In the genomic region with DNA sequence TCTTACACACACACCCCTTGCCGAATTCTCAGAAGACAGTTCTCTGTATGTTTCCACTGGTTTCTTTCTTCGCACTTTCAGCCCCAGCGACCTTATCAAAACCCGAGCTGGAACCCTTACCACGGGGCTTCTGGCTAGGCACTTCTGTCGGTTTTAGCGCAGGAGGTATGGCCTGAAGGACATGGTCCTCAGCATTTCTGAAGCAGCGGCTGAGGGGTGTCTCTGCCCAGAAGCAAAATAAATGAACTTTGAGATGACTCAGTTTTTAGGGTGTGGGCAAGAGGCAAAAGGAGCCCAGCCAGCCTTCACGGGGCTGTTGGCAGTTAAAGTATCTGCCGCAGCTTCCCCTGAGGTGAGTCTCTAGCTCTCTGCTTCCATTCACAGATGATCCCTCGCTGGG, we compare ENCODE assay signal across 8 mouse cellular contexts.
DNase-seq lines count a peak whose midpoint lies in the region; ATAC-seq and TF ChIP-seq lines count a peak whose summit lies in the region.

No protein-coding gene starts in this region.

- H3ac ChIP-seq in myocyte (ENCODE audit: control insufficient read depth, insufficient read length), result no peak overlapping the region

- DNase-seq in layer of hippocampus, adult 2 months (ENCODE audit: low spot score in 2 of 2), result no peak
- no peak for DNase-seq in layer of hippocampus, postnatal 36 days
- no peak for DNase-seq in embryonic facial prominence, embryonic 14.5 days (ENCODE audit: low spot score)
- DNase-seq in intestine, embryonic 14.5 days (ENCODE audit: low spot score), result no peak
- no peak for DNase-seq in spleen, postnatal 4 days (ENCODE audit: low spot score in 2 of 2)
- no peak for DNase-seq in left cerebral cortex, postnatal 4 days
- DNase-seq in layer of hippocampus, postnatal 14 days (ENCODE audit: low spot score in 2 of 2), result no peak

- no peaks in the 10 kb centered on the region for H3K36me3 ChIP-seq in embryonic facial prominence, embryonic 14.5 days (ENCODE audit: control insufficient read depth, insufficient read depth, low read length)
- H3K36me3 ChIP-seq in intestine, embryonic 14.5 days (ENCODE audit: control insufficient read depth, insufficient read depth, low read length), result no peaks in the 10 kb centered on the region
- no peaks in the 10 kb centered on the region for H3K36me3 ChIP-seq in myocyte (ENCODE audit: control insufficient read depth, insufficient read depth)

- peaks cover 14% of the 10 kb centered on the region; the same call in 1 of the 2 replicates for H3K4me1 ChIP-seq in embryonic facial prominence, embryonic 14.5 days (ENCODE audit: control insufficient read depth, insufficient read depth, low read length)
- 0 out of 2 replicates have a peak, but pooled peaks cover 4% of the 10 kb centered on the region for H3K4me1 ChIP-seq in intestine, embryonic 14.5 days (replicated peaks; ENCODE audit: control insufficient read depth, insufficient read depth, low read length)

- TF ChIP-seq CTCF in layer of hippocampus, adult 2 months (conservative IDR thresholded peaks at IDR 0.05), result no peak

- H3K79me2 ChIP-seq in myocyte (ENCODE audit: control insufficient read depth, insufficient read depth), result no peaks in the 10 kb centered on the region

- peak overlapping the region; percentile 74 for H3K4me3 ChIP-seq in layer of hippocampus, adult 2 months
- H3K4me3 ChIP-seq in embryonic facial prominence, embryonic 14.5 days (ENCODE audit: low read depth, low read length), result peak overlapping the region; percentile 45
- peak overlapping the region; percentile 35 for H3K4me3 ChIP-seq in intestine, embryonic 14.5 days (ENCODE audit: low read depth, low read length)
- peak overlapping the region; percentile 9 for H3K4me3 ChIP-seq in myocyte

- WGBS in embryonic facial prominence, embryonic 14.5 days, result 19% methylated on average over 11 of the region's 11 CpGs
- WGBS in intestine, embryonic 14.5 days, result 20% methylated on average over 11 of the region's 11 CpGs

- intact Hi-C loops in left cerebral cortex, postnatal 4 days (cut with DNase I), result no loop called here

- H3K9ac ChIP-seq in embryonic facial prominence, embryonic 14.5 days (ENCODE audit: low read depth, low read length), result no peak overlapping the region
- H3K9ac ChIP-seq in intestine, embryonic 14.5 days (ENCODE audit: low read length), result no peak overlapping the region

- H3K27ac ChIP-seq in layer of hippocampus, adult 2 months, result peak overlapping the region; percentile 88; the same call in 1 of the 2 replicates
- H3K27ac ChIP-seq in embryonic facial prominence, embryonic 14.5 days (replicated peaks; ENCODE audit: low read depth, low read length), result no peak overlapping the region
- no peak overlapping the region for H3K27ac ChIP-seq in intestine, embryonic 14.5 days (ENCODE audit: low read depth)

- peaks cover 9% of the 10 kb centered on the region; the same call in 1 of the 2 replicates for H3K27me3 ChIP-seq in embryonic facial prominence, embryonic 14.5 days (replicated peaks; ENCODE audit: control insufficient read depth, insufficient read depth, low read length)
- H3K27me3 ChIP-seq in intestine, embryonic 14.5 days (replicated peaks; ENCODE audit: control insufficient read depth, insufficient read depth, low read length), result peaks cover 18% of the 10 kb centered on the region
- peaks cover 19% of the 10 kb centered on the region for H3K27me3 ChIP-seq in myocyte (ENCODE audit: control insufficient read depth, insufficient read depth, insufficient read length)

- H3K4me2 ChIP-seq in embryonic facial prominence, embryonic 14.5 days (ENCODE audit: low read depth, low read length), result peak overlapping the region; percentile 77
- peak overlapping the region; percentile 60 for H3K4me2 ChIP-seq in intestine, embryonic 14.5 days (ENCODE audit: low read length)
- peak overlapping the region; percentile 64 for H3K4me2 ChIP-seq in myocyte (ENCODE audit: low read depth)

- ATAC-seq in embryonic facial prominence, embryonic 14.5 days (ENCODE audit: low read depth), result no peak
- ATAC-seq in intestine, embryonic 14.5 days (replicated peaks; ENCODE audit: low FRiP score, low TSS enrichment, low read depth), result no peak

- TF ChIP-seq POLR2A in myocyte (IDR thresholded peaks at IDR 0.05; ENCODE audit: insufficient read length, low read depth), result no peak

- no peaks in the 10 kb centered on the region for H3K9me3 ChIP-seq in embryonic facial prominence, embryonic 14.5 days (ENCODE audit: control insufficient read depth, low read length)
- H3K9me3 ChIP-seq in intestine, embryonic 14.5 days (ENCODE audit: control insufficient read depth, low read length), result no peaks in the 10 kb centered on the region

TF ChIP-seq in myocyte, 11 proteins besides CTCF, POLR2A, EP300 and RAD21:
- TF ChIP-seq MYOG (IDR thresholded peaks at IDR 0.05; ENCODE audit: control insufficient read depth in 1 of 3, insufficient read depth in 1 of 3, insufficient read length in 2 of 3, low read depth in 2 of 3) (no peak), TCF3 (IDR thresholded peaks at IDR 0.05; ENCODE audit: insufficient read length, low read depth) (no peak), POLR2AphosphoS2 (IDR thresholded peaks at IDR 0.05; ENCODE audit: insufficient read length, low read depth) (no peak), CEBPB (IDR thresholded peaks at IDR 0.05; ENCODE audit: insufficient read depth, poor library complexity, severe bottlenecking) (no peak), SRF (IDR thresholded peaks at IDR 0.05; ENCODE audit: control insufficient read depth, insufficient read length, low read depth) (no peak), TCF12 (IDR thresholded peaks at IDR 0.05; ENCODE audit: insufficient read depth, poor library complexity, severe bottlenecking) (no peak), MYOD1 (IDR thresholded peaks at IDR 0.05; ENCODE audit: control insufficient read depth in 1 of 3, insufficient read length in 2 of 3, low read depth in 2 of 3) (no peak), USF1 (IDR thresholded peaks at IDR 0.05; ENCODE audit: low read depth) (no peak), REST (IDR thresholded peaks at IDR 0.05; ENCODE audit: insufficient read depth, insufficient read length) (no peak), E2F4 (IDR thresholded peaks at IDR 0.05; ENCODE audit: insufficient read depth) (no peak), MAX (IDR thresholded peaks at IDR 0.05; ENCODE audit: low read depth) (no peak)
TF ChIP-seq in myocyte: peak in this region for 0.

Comparison
In these comparisons a context has a peak if more than half of its experiments do, and no peak if none do; other contexts are left out.
1. H3K4me3 ChIP-seq: peak in every context shown above with its lines; median percentile 74 in layer of hippocampus, adult 2 months; 45 in embryonic facial prominence, embryonic 14.5 days; 35 in intestine, embryonic 14.5 days; 9 in myocyte.